Mouse (Mus musculus) frontal cortex, postnatal 14 days (tissue): ENCODE measurements around the gene Apom.

Experiments
- DNase-seq, 2 experiments: peaks; one replicate each; pipeline ENCODE4 v3.0.0; 2022; ENCODE audit warnings: low spot score in 2 of 2

Gene Apom

DNA sequence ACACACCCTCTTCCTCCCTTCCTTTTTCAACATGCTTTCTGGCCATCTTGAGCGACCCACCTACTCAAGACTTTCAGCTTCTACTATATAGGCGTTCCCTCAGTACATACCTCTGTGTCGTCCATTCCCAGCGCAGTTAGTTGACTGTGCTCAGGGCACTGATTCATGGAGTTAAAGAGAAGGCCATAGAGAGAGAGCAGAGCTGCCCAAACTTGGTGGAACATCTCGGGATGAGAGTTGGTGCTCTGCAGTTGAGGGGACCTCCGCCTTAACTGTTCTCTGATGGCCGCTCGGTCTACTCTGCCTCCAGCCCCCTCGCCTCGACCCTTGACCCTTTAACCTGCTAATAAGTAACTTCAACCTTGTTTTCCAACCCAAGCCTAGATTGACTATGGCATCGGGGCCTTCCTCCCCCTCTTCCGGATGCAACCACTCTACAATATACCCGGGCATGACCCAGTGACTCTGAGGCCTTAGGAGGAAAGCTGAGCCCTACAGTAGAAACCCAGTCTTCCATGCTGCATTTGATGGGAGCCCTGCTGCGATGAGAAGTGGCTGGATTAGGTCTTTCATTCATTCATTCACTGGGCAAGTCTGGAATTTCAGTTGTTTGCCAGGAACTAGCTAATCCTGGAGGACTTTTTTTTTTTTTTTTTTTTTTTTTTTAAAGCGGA, at the start of gene Apom:
Apom (minus strand) TSS at position 551 of the 674 bp plus-strand sequence.
- DNase-seq: no peak

- DNase-seq: no peak
Observed at GRCm38 (mm10) chr17:35180093-35180492, 48.2 kb upstream of the Apom start.

DNA sequence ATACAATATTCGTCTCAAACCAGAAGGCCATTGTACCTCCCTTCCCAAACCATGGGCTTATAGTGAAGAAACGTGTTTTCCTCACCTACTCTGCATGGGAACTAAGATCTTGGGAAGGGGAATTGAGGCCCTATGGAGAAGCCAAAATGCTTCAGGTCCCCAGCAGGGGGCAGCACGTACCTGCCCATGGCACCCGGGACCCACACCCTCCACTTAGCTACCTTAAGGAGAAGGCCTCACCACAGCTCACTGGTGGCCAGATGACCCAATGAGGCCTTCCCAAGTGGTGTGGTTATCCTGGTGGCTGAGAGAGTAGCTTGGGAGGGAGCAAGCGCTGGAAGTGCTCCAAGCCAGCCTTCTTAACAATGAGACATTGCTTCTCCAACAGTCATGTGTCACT, 46.7 kb upstream of the Apom start:
- no peak for DNase-seq

- no peak for DNase-seq
Observed at GRCm38 (mm10) chr17:35175968-35176367, 44.1 kb upstream of the Apom start, which contains the start of gene Aif1. Aif1 (minus strand) TSS chr17:35176068.

DNA sequence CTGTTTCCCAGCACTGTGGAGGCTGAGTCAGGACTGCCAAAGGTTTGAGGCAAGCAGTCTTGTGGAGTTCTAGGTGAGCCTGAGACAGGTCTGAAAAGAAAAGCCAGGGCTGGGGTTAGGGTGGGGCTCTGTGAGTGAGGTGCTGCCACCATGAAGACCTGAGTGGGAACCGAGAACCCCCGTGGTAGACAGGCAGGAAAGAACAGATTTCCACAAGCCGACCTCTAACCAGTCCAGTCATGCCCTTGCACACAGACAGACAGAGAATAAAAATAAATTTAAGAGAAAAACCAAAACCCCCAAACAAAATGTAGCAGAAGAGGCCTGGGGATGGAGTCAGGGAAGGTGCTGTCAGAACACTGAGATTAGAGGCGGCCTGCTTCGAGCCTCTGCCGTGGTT, 43.5 kb upstream of the Apom start:
- DNase-seq: no peak

- DNase-seq: no peak
Observed at GRCm38 (mm10) chr17:35174201-35174977, 42.5 kb upstream of the Apom start.

GRCm38 (mm10) chr17:35173329-35173728, 41.5 kb upstream of the Apom start:
- no peak for DNase-seq

DNA sequence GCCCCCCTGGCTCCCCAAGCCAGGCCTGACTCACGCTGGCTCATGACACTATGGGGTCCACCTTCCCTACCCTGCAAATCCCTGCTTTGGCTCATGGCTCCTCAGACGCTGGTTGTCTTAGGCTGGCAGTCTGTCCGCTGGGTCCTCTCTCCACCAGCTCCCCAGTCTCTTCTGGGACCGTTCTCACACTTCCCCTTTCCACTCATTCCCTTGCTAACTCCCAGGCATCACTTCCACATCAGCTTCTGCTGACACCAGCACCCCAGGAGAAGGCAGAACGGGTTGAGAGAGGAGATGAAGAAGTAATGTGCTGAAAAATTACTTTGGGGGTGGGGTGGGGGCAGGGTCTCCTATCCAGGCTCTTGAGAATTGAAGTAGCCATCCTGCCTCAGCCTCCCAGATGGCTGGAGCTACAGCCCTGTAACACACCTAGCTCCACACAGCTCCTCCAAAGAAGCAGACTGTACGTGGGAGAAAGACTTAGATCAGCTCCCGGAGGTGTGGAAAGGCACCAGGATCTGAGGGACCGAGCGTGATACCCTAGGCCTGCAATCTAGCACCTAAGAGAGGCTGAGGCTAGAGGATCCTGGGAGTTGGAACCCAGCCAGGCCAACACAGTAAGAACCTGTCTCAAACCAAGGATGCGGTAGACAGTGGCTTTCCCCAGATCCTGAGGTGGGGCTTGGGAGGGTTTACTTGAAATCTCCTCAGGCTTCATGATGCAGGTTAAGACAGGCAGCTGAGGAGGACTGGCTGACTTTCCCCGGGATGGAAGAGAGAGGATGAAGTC, 40.8 kb upstream of the Apom start:
- no peak for DNase-seq

GRCm38 (mm10) chr17:35168541-35169207, 36.8 kb upstream of the Apom start:
- DNase-seq: no peak

DNA sequence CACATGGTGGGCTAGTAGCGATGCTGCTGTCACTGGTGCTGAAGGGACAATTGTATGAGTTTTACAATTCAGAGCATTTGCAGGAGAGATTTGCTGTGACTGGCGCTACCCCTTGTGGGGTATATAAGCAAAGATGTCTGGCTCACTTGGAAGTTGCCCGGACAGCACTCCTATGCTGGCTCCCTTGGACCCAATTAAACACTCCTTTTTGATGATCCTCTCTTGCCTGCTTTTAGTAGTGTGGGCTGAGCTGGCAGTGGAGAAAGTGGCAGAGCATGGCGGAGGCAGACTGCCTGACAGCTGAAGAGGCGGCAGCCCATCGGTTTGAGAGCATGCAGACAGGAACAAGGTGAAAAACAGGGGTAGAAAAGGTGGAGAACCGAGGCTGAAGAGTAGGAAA, 35.9 kb upstream of the Apom start:
- DNase-seq: no peak

- peak in 1 of 2 experiments; percentile 50 for DNase-seq
Observed at GRCm38 (mm10) chr17:35166352-35167035, 34.6 kb upstream of the Apom start.

GRCm38 (mm10) chr17:35165451-35166155, 33.8 kb upstream of the Apom start:
- no peak for DNase-seq

DNA sequence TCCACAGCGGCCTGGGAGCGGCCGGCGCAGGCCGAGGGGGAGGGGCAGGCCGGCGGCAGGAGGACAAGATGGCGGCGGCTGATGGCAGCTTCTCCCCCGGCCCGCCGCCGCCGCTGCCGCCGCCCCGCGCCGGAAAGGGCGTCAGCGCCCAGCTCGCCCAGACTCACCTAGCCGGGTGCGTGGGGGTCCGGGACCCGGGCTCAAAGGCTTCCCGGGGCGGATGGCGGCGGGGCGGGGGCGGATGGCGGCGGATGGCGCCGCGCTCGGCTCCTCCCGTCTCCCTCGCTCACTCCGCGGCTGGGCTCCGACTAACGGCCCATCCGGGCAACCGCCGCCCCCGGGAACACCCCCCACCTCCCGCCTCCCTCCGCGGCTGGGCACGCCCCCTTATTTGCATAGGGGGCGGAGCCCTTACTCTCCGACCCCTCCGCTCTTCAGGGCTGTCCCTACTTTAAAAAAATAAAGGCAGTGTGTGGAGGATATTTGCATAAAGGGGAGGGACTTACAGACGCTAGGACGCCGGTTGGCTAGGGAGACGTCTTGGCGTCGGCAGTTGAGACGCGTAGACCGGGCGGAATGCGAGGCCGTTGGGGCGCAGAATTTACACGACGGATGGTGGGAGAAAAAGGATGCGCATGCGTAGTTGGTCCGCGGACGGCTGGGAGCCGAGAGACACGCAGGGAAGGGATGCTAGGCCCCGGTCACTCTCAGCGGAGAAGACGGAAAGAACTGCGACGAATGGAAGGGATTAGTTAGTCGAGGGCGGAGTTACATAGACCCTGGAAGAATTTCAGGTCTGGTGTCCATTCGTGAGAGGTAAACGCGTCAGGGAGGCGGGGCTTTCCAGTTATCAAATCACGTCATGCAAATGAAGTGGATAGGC, 33.0 kb upstream of the Apom start, which contains the start of gene Prrc2a:
Prrc2a (minus strand) TSS at position 330 of the 883 bp plus-strand sequence.
- DNase-seq: peak; percentile 99

DNA sequence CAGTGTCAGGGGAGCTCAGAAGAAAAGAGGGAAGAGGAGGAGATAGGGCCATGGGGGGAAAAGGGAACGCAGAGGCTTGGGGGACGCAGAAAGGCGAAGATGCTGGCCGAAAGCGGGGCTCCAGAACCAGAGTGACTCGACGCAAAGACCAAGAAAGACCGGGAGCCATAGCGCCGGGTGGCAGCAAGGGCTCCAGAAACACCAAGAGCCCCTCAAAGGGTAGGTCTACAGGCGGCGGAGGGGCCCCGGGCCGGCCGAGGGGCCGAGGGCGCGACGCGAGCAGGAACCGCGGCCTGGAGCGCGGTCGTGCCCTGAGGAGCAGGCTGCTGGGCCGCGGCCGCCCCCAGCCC, 32.3 kb upstream of the Apom start:
- DNase-seq: no peak

DNA sequence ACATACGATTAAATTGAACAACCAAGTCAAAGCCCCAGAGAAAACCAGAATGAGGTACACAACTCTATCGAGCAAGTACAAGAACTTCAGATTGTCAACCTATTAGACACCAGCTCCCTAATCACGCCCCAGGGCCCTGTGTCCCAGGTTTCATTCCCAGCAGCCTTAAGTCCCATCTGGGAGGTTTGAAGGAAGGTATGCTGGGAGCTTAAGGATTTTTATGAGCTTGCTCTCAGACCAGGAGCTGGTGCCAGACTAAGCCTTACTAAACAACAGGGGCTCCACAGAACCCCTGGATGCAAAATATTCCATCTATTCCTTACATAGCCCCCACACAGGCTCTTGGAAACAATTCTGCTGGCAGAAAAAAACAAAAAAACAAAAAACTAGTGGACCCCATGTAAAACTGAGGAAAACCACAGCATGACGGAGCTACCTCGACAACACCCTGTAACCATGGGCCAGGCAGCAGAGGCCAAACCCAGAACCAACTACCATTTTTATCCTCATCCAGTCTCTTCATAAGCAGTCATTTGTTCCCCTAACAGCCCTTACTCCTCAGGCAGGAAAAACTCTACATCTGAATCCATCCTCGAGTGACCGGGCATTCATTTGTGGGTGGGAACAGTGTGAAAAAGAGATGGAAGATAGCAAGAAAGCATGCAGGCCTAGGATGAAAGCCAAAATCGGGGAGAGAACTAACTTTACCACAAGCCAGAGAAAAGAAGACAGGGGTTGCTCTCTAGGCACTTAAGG, 31.7 kb upstream of the Apom start:
- no peak for DNase-seq

DNA sequence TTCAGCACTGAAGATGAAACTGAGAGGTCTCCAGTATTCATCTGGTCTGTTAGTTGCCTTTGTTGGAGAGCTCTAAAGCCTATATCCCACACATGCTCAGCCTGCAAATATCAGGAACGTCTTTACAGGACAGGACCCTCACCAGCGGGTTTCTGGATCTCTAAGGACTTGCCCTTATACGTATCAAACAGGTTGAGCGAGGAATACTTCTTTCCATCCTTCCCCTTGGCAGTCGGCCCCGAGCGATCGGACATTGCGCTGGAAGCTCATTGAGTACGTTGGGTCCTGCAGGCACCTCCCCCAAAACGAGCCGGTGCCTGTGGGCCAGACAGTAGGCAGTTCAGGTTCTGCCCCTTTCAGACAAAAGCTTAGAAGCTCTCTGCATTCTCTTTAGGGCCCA, 30.9 kb upstream of the Apom start:
- DNase-seq: no peak

- no peak for DNase-seq
Observed at GRCm38 (mm10) chr17:35162121-35162520, 30.3 kb upstream of the Apom start.

- no peak for DNase-seq
Observed at GRCm38 (mm10) chr17:35161421-35161820, 29.6 kb upstream of the Apom start.

DNA sequence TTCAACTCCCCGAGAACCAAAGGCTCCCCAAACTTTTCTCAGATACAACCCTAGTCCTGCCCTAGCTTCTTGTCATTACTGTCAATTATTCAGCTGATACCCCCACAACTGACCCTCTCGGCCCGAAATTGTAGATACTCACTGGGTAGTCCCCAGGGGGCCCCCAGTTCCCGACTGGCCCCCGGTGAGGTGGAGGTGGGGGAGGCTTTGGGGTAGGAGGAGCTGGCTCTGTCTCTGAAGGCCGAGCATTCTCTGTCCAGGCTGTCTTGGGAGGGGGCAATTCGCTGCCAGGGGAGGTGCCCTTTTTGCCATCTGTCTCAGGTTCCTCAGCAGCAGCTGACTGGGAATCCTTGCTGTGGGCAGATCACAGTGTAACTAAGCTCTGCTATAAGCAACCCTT, 27.8 kb upstream of the Apom start:
- no peak for DNase-seq
